Mouse (Mus musculus) central nervous system, embryonic 11.5 days (tissue): ENCODE data around the gene Rtl8b. TPM values are rescaled to one million over a fixed set of nuclear protein-coding genes. Genes with fewer than 3 reads are reported as not detected.

Source experiments
- polyA plus RNA-seq: library from polyadenylated mRNA; depleted of rRNA; stranded (reverse); fragments of >200 nt; gene quantifications from 2 replicates; pipeline ENCODE4 v1.2.3, GENCODE M21; 2012; rRNA removed

Gene Rtl8b
- 62.6 and 102 TPM in 2 replicates for polyA plus RNA-seq

DNA sequence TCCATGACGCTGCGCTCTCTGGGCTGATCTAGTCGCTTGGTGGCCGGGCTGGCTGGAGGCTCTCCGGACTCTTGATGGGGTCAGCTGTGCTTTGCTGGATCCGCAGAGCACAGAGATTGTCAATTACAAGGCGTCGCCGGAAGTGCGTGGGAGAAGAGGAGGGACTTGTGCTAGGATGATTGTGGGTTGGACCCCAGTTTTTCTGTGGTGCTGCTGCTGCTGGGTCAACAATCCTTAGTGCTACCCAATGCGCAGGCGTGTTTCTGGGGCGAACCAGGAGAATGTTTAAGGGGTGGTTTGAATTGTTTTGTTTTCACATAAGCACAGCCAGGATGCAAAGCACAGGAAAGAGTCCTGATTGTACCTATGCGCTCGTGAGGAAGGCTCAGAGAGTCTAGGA, at the start of gene Rtl8b:
TSS of gene Rtl8b (minus strand) at position 115 of the 400 bp plus-strand sequence.

DNA sequence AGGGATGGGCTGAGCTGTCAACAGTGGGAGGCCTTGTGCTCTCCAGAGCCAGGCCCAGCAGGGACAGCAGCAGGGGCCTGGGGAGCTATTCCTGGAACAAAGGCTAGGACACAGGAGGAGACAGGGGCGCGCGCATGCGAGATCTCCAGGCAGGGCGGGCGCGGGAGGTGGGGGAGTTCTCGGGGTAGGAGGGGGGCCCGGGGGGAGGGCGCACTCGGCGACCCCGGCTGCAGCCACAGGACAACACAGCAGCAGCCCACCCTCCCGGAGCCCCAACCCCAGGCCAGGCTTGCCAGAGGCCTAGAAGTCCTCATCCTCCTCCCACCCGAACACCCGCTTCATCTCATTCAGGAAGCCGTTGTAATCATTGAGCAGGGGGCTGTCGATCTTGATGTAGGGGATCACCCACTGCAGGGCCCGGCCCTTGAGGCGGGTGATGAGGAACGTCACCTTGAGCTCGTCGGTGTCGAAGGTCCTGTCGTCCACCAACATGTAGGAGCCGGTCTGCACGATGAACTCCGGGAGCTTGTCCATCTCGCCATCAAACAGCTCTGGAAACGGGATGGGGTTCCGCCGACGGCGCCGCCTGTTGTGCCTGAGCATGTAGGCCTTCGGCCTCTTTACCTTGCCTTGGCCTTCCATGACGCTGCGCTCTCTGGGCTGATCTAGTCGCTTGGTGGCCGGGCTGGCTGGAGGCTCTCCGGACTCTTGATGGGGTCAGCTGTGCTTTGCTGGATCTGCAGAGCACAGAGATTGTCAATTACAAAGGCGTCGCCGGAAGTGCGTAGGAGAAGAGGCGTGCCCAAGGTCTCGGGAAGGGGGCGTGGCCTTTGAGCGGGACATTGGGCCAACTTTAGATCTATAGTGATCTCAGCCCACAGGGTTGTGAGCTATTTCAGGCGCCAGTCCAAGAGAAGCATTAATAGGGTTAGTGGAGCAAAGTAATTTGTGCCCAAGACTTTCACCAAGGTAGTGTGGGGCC, 26.9 kb downstream of the Rtl8b start, which contains the start of gene Rtl8a:
TSS of gene Rtl8a (minus strand) at position 703 of the 982 bp plus-strand sequence.

Other genes starting within 250 kb of the Rtl8b start
- not detected in 2 replicates for gene Etd, start 235.5 kb downstream of the Rtl8b start, polyA plus RNA-seq
- gene Rtl8c, start 62.4 kb downstream of the Rtl8b start, polyA plus RNA-seq: 49.4 and 58.3 TPM in 2 replicates
- gene Gm14597, start 61.4 kb downstream of the Rtl8b start, polyA plus RNA-seq: not detected in 2 replicates
- 64.2 and 87.7 TPM in 2 replicates for gene Rtl8a, start 26.7 kb downstream of the Rtl8b start, polyA plus RNA-seq
- gene 4930502E18Rik, start 54.4 kb upstream of the Rtl8b start, polyA plus RNA-seq: 0.05 and 0.29 TPM in 2 replicates
- not detected in 2 replicates for gene 1700013H16Rik, start 87.4 kb upstream of the Rtl8b start, polyA plus RNA-seq
- 0.09 TPM in 1 of 2 replicates, not detected in the other for gene Zfp36l3, start 106.0 kb upstream of the Rtl8b start, polyA plus RNA-seq
- gene Xlr, start 127.3 kb upstream of the Rtl8b start, polyA plus RNA-seq: 1.1 TPM in 2 replicates